Mouse (Mus musculus) heart, postnatal 10 days (tissue): ENCODE data around the gene 1190007I07Rik. TPM values are rescaled to one million over a fixed set of nuclear protein-coding genes. Genes with fewer than 3 reads are reported as not detected.

Experiments
- DNase-seq, 2 experiments: peaks; one replicate each; pipeline ENCODE4 v3.0.0; 2021
- intact Hi-C: fragments of 180-260 bp; cut with DNase I; formaldehyde crosslinking; loops from one replicate; pipeline ENCODE4 v1.15.1; 2025
- total RNA-seq, 2 experiments: library from RNA; stranded (reverse); gene quantifications; 2 replicates each; pipeline ENCODE4 v1.2.3; 2021

The 1190007I07Rik gene
- total RNA-seq = 10 to 100 TPM; 24.2 to 25.0 TPM

- intact Hi-C loops = no loop called here
These were observed at the start of gene 1190007I07Rik for GRCm38 (mm10) chr10:82622671-82623552. TSS of gene 1190007I07Rik (minus strand) at chr10:82623228.

GRCm38 (mm10) chr10:82670205-82670604, 47.2 kb upstream of the 1190007I07Rik start:
- intact Hi-C loops = no loop called here

More at GRCm38 (mm10) chr10:82622671-82623552, at the start of gene 1190007I07Rik:
- DNase-seq = peak; percentile 89 to 93

GRCm38 (mm10) chr10:82666436-82667234, 43.6 kb upstream of the 1190007I07Rik start:
- DNase-seq = peak; percentile 88 to 92
- intact Hi-C loops = loop anchor here (2.0 to 5.0 kb wide), 3 partner anchors 32 to 234 kb away; no protein-coding TSS in a partner anchor

More at GRCm38 (mm10) chr10:82670205-82670604, 47.2 kb upstream of the 1190007I07Rik start:
- no peak for DNase-seq

GRCm38 (mm10) chr10:82665951-82666350, 42.9 kb upstream of the 1190007I07Rik start:
- DNase-seq = no peak
- intact Hi-C loops = loop anchor here (2.0 to 5.0 kb wide), 3 partner anchors 33 to 235 kb away; no protein-coding TSS in a partner anchor

DNA sequence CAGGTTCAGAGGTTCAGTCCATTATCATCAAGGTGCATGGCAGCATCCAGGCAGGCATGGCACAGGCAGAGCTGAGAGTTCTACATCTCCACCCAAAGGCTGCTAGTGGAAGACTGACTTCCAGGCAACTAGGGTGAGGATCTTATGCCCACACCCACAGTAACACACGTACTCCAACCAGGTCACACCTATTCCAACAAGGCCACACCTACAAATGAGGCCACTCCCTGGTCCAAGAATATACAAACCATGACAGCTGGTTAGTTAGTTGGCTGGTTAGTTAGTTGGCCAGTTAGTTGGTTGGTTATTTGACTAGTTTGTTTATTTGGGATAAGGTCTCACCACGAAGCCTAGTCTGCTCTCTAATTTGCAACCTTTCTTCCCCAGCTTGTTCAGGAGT, 40.3 kb upstream of the 1190007I07Rik start:
- intact Hi-C loops = no loop called here
- no peak for DNase-seq

- intact Hi-C loops = no loop called here
- no peak for DNase-seq
These were observed 39.4 kb upstream of the 1190007I07Rik start for GRCm38 (mm10) chr10:82662267-82662990.

GRCm38 (mm10) chr10:82661820-82662219, 38.8 kb upstream of the 1190007I07Rik start:
- DNase-seq = no peak
- intact Hi-C loops = no loop called here

DNA sequence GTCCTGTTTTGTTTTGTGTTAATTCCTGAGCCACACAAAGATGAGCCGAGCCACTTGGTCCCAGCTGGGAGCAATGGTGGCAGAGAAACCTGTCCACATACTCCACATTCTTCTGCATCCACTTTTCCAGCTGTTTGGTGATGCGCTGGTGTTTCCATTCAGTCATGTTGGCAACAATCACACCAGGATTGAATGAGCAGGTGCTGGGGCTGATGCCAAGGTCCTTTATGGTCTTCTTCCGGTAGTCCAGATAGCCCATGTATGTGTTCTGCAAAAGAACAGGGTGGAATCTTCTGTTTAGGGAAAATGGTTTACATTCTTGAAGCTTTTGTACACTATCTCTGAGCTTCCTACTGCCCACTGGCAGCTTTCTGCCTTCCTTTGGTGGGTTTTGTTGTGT, 31.6 kb upstream of the 1190007I07Rik start:
- intact Hi-C loops = no loop called here
- DNase-seq = no peak

DNA sequence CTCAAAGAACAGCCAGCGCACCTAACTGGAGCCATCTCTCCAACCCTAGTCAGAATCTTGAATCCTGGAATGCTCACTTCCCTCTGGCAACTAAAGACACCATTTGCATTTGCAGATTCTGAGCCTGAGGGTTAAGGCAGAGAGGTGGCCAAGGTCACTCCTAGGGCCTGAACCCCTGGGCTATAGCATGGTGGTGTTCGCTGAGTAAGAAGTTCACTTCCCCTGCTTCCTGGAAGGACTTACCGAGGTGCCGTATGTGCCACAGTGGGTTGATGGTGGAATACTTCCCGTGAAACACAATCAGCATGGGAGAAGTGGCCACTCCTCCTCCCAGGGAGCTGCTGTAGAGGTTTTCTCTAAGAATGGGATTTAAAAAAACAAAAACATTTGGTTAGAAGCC, 29.6 kb upstream of the 1190007I07Rik start:
- intact Hi-C loops = no loop called here
- DNase-seq = no peak

DNA sequence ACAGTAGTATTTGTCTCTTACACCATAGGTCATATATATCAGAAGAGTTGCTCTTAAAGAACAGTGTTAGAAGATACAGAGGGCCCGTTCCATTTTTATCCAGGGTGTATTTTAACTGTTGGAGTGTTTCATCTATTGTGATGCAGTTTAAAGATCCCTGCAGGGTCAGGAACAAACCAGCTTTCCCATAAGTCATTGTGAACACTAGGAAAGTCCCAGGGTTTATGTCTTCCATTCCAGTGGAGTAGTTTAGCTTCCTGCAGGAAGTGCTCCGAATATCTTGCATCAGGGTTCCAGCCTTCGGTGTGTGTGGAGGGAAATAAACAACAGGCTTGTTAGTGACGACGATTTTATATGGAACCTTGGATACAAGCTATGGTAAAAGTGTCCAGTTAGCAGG, 28.2 kb upstream of the 1190007I07Rik start:
- intact Hi-C loops = no loop called here
- DNase-seq = no peak

DNA sequence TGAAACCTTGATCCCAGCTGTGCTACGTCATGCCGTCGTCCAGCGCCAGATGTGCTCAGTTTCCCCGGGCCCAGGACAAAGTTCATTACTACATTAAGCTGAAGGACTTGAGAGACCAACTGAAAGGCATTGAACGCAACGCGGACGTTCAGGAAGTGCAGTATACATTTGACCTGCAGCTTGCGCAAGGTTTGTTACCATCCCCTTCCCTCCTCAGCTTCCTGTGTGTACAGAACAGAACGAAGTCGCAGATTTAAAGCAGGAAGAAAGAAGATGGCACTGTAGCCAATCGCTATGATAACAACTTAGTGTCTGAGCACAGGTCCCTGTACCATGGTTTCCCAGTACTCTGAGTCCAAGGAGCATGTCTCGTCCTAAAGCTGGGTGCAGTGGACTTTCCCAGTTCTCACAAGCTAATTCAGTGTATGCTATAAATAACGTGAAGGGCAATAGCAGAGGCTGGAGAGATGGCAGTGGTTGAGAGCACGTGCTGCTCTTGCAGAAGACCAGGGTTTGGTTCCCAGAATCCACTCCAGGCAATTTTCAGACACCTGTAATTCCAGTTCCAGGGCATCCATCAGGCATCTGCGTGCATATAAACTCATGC, 24.3 kb upstream of the 1190007I07Rik start:
- intact Hi-C loops = no loop called here
- peak in 1 of 2 experiments; percentile 22 for DNase-seq

- no peak for DNase-seq
- intact Hi-C loops = no loop called here
These were observed 23.1 kb upstream of the 1190007I07Rik start for GRCm38 (mm10) chr10:82646083-82646482.

- DNase-seq = no peak
- intact Hi-C loops = no loop called here
These were observed 18.5 kb upstream of the 1190007I07Rik start for GRCm38 (mm10) chr10:82641481-82641880.

DNA sequence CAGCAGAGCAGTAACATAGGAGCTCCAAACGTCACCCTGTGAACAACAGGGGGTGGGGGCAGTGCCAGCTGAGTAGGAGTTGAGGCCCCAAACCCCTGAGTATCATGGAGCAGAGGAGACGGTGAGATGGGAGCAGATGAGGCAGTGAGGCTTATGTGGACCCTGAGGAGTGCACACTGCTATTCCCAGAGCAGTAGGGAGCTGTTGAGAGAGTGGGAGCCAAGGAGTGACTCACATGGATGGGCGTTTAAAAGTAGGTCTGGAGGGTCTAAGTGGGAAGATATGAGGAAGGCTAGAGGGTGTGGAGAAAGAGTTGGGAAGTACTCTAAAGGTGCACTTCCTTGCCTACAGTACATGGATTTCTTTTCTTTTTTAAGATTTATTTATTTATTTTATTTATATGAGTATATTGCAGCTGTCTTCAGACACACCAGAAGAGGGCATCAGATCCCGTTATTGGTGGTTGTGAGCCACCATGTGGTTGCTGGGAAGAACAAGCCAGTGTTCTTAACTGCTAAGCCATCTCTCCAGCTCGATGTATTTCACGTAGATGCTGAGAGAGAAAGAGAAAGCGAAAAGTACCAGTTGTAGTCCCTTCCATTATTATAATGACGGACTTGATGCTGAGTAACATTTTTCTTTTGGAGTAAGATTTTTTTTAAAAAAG, 16.1 kb upstream of the 1190007I07Rik start:
- no peak for DNase-seq
- intact Hi-C loops = no loop called here

DNA sequence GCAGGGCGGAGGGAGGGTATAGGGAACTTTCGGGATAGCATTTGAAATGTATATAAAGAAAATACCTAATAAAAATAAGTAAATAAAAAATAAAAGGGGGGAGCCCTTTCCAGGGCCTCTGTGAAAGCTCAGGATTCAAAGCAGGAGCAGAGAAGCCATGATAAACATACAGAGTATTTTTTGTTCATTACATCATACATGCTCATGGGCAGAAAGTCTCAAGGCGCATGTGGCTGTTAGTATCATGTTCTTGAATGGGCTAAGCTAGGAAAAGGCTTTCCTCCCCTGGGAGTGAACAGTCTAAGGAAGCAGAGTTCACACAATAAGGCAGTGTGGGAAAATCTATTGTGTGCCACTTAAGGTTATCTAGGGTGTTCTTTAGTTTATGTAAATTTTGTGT, 13.3 kb upstream of the 1190007I07Rik start:
- intact Hi-C loops = no loop called here
- DNase-seq = no peak

- no peak for DNase-seq
- intact Hi-C loops = no loop called here
These were observed 11.3 kb upstream of the 1190007I07Rik start for GRCm38 (mm10) chr10:82634348-82634747.

GRCm38 (mm10) chr10:82632496-82633280, 9.7 kb upstream of the 1190007I07Rik start:
- no peak for DNase-seq
- intact Hi-C loops = no loop called here

GRCm38 (mm10) chr10:82631133-82631532, 8.1 kb upstream of the 1190007I07Rik start:
- DNase-seq = no peak
- intact Hi-C loops = no loop called here

- intact Hi-C loops = no loop called here
These were observed 7.5 kb upstream of the 1190007I07Rik start for GRCm38 (mm10) chr10:82630497-82630896.

More at GRCm38 (mm10) chr10:82630497-82630896, 7.5 kb upstream of the 1190007I07Rik start:
- DNase-seq = no peak
